ENCODE assay signal across 10 mouse cellular contexts in genomic region chr4:134160071-134160470, GRCm38 (mm10). TPM values are rescaled to one million over a fixed set of nuclear protein-coding genes. Genes with fewer than 3 reads are reported as not detected.
DNase-seq lines count a peak whose midpoint lies in the region; ATAC-seq and TF ChIP-seq lines count a peak whose summit lies in the region.
"Not testable (repeated sequence)": the region's sequence is repeated elsewhere in the genome, so short reads cannot be mapped to it uniquely, and the experiment has no call there.
"Had no signal": no experiment of that assay in that cellular context is flagged by ENCODE, and none has a peak within 500 bp of the region (broad histone marks: within the 10 kb centered on the region; RNA-seq: fewer than 3 reads in every experiment).

No protein-coding gene starts in this region.

- peak overlapping the region; percentile 56 for H3K4me3 ChIP-seq in hindbrain, embryonic 10.5 days
- peak overlapping the region; percentile 60 for H3K4me3 ChIP-seq in liver, postnatal 0 days (ENCODE audit: low read depth, low read length)
- H3K4me3 ChIP-seq in neural tube, embryonic 11.5 days (ENCODE audit: low read depth, low read length) = peak overlapping the region; percentile 40

- peak overlapping the region; percentile 76 for H3K9ac ChIP-seq in liver, postnatal 0 days (replicated peaks)
- peak overlapping the region; percentile 24; the same call in 1 of the 2 replicates for H3K9ac ChIP-seq in neural tube, embryonic 11.5 days (ENCODE audit: low read length)

- TF ChIP-seq CTCF in liver, postnatal 0 days (IDR thresholded peaks at IDR 0.05; ENCODE audit: low read depth) = not testable (repeated sequence)

- H3K4me2 ChIP-seq in liver, postnatal 0 days (ENCODE audit: low read depth, low read length) = peak overlapping the region; percentile 42; the same call in 1 of the 2 replicates
- H3K4me2 ChIP-seq in neural tube, embryonic 11.5 days (ENCODE audit: low read depth) = peak overlapping the region; percentile 53

- WGBS in hindbrain, embryonic 10.5 days = 10% methylated on average over 30 of the region's 30 CpGs
- WGBS in liver, postnatal 0 days (ENCODE audit: insufficient replicate concordance) = 7% methylated on average over 24 of the region's 30 CpGs
- 5% methylated on average over 30 of the region's 30 CpGs for WGBS in neural tube, embryonic 11.5 days

- H3K4me1 ChIP-seq in hindbrain, embryonic 10.5 days (replicated peaks); liver, postnatal 0 days (ENCODE audit: insufficient read depth); neural tube, embryonic 11.5 days (ENCODE audit: control insufficient read depth, insufficient read depth, low read length): not testable (repeated sequence)

- not testable (repeated sequence) for H3K27ac ChIP-seq in hindbrain, embryonic 10.5 days; neural tube, embryonic 11.5 days (ENCODE audit: low read depth, low read length)
- peak overlapping the region; percentile 89 for H3K27ac ChIP-seq in liver, postnatal 0 days (ENCODE audit: low read depth)

- peaks cover 20% of the 10 kb centered on the region for H3K36me3 ChIP-seq in hindbrain, embryonic 10.5 days
- H3K36me3 ChIP-seq in liver, postnatal 0 days (replicated peaks; ENCODE audit: insufficient read depth, low read length); neural tube, embryonic 11.5 days (ENCODE audit: control insufficient read depth, insufficient read depth, low read length): not testable (repeated sequence)

- not testable (repeated sequence) for H3K9me3 ChIP-seq in hindbrain, embryonic 10.5 days; liver, postnatal 0 days (ENCODE audit: low read length); neural tube, embryonic 11.5 days (ENCODE audit: control insufficient read depth, low read length)

- not testable (repeated sequence) for H3K27me3 ChIP-seq in hindbrain, embryonic 10.5 days (ENCODE audit: insufficient read depth, poor library complexity, severe bottlenecking); liver, postnatal 0 days (ENCODE audit: insufficient read depth, low read length); neural tube, embryonic 11.5 days (ENCODE audit: control insufficient read depth, insufficient read depth, low read length)

- DNase-seq in CD4-positive, CD25-positive, alpha-beta regulatory T cell, adult 2 months (ENCODE audit: low read depth, low spot score) = peak; percentile 69
- peak; percentile 21 to 34 for DNase-seq in cerebellum, postnatal 14 days
- DNase-seq in frontal cortex, postnatal 36 days (ENCODE audit: low spot score in 2 of 2) = peak; percentile 16 to 28
- DNase-seq in hindbrain, embryonic 10.5 days (ENCODE audit: low spot score) = peak; percentile 48
- DNase-seq in kidney, postnatal 36 days = peak; percentile 58 to 63
- DNase-seq in liver, postnatal 0 days = peak; percentile 70
- peak; percentile 44 for DNase-seq in neural tube, embryonic 11.5 days (ENCODE audit: low spot score)
- peak; percentile 12 for DNase-seq in telencephalon, adult 2 months (ENCODE audit: low read depth, low spot score)

- ATAC-seq in liver, postnatal 0 days; neural tube, embryonic 11.5 days (ENCODE audit: insufficient read depth, low FRiP score, low TSS enrichment): not testable (repeated sequence)

- not testable (repeated sequence) for TF ChIP-seq EP300 in liver, postnatal 0 days (IDR thresholded peaks at IDR 0.05; ENCODE audit: low read depth)

RNA-seq across cellular contexts. Expression of gene Cep85, which starts 26.8 kb away (rescaled TPM):
- polyA plus RNA-seq in hindbrain, embryonic 10.5 days (2016; fragmentation: Nextera tagmentation; extraction: Ambion mirVana) = 30.1 and 35.1 TPM in 2 replicates
- 65.6 and 98.1 TPM in 2 replicates for polyA plus RNA-seq in liver, postnatal 0 days (2015; fragmentation: Nextera tagmentation; extraction: Ambion mirVana)
- 30.0 and 30.6 TPM in 2 replicates for polyA plus RNA-seq in neural tube, embryonic 11.5 days (2014; fragmentation: Nextera tagmentation; extraction: Ambion mirVana)

RNA-seq across cellular contexts. Expression of gene Sh3bgrl3, which starts 31.5 kb away (rescaled TPM):
- 333 and 386 TPM in 2 replicates for polyA plus RNA-seq in hindbrain, embryonic 10.5 days (2016; fragmentation: Nextera tagmentation; extraction: Ambion mirVana)
- polyA plus RNA-seq in liver, postnatal 0 days (2015; fragmentation: Nextera tagmentation; extraction: Ambion mirVana) = 198 and 215 TPM in 2 replicates
- 295 and 314 TPM in 2 replicates for polyA plus RNA-seq in neural tube, embryonic 11.5 days (2014; fragmentation: Nextera tagmentation; extraction: Ambion mirVana)

RNA-seq across cellular contexts. Expression of gene Gm7534, which starts 42.7 kb away (rescaled TPM):
- polyA plus RNA-seq in hindbrain, embryonic 10.5 days (2016; fragmentation: Nextera tagmentation; extraction: Ambion mirVana) = not detected in 2 replicates
- polyA plus RNA-seq in liver, postnatal 0 days (2015; fragmentation: Nextera tagmentation; extraction: Ambion mirVana) = not detected in 2 replicates
- not detected in 2 replicates for polyA plus RNA-seq in neural tube, embryonic 11.5 days (2014; fragmentation: Nextera tagmentation; extraction: Ambion mirVana)
- polyA plus RNA-seq: C2C12; large intestine, adult 2 months had no signal

RNA-seq across cellular contexts. Expression of gene Ubxn11, which starts 57.7 kb away (rescaled TPM):
- 7.6 and 11.2 TPM in 2 replicates for polyA plus RNA-seq in hindbrain, embryonic 10.5 days (2016; fragmentation: Nextera tagmentation; extraction: Ambion mirVana)
- polyA plus RNA-seq in liver, postnatal 0 days (2015; fragmentation: Nextera tagmentation; extraction: Ambion mirVana) = 0.88 and 0.99 TPM in 2 replicates
- 4.7 and 7.1 TPM in 2 replicates for polyA plus RNA-seq in neural tube, embryonic 11.5 days (2014; fragmentation: Nextera tagmentation; extraction: Ambion mirVana)

Comparison
In these comparisons a context has a peak if more than half of its experiments do, and no peak if none do; other contexts are left out.
1. DNase-seq: peak in every context shown above with its lines; median percentile 70 in liver, postnatal 0 days; 69 in CD4-positive, CD25-positive, alpha-beta regulatory T cell, adult 2 months; 60 in kidney, postnatal 36 days; 48 in hindbrain, embryonic 10.5 days; 44 in neural tube, embryonic 11.5 days; 28 in cerebellum, postnatal 14 days; 22 in frontal cortex, postnatal 36 days; 12 in telencephalon, adult 2 months.